Mouse (Mus musculus) adrenal gland, adult 8-10 months (tissue): ENCODE measurements around the gene Ms4a1. TPM values are rescaled to one million over a fixed set of nuclear protein-coding genes. Genes with fewer than 3 reads are reported as not detected.

ENCODE experiments used
- total RNA-seq, 4 experiments: library from RNA; stranded (reverse); gene quantifications; 2 replicates each; pipeline ENCODE4 v1.2.4; 2022

Ms4a1 gene
- total RNA-seq, 4 experiments from 2014 or later, result 0.38 to 0.89 (median 0.56) TPM

Other genes starting within 250 kb of the Ms4a1 start
- gene Ms4a18, start 248.2 kb downstream of the Ms4a1 start, total RNA-seq, result not detected
- gene Ms4a8a, start 185.1 kb downstream of the Ms4a1 start, total RNA-seq, result 1 to 10 TPM; 4.5 to 6.1 (median 5.1) TPM
- not detected for gene 1700017D01Rik, start 135.4 kb downstream of the Ms4a1 start, total RNA-seq
- gene 1700025F22Rik, start 100.9 kb downstream of the Ms4a1 start, total RNA-seq, result not detected
- not detected for gene Ms4a13, start 69.5 kb downstream of the Ms4a1 start, total RNA-seq
- gene Ms4a12, start 33.8 kb downstream of the Ms4a1 start, total RNA-seq, result under 1 TPM in 1 of 4 experiments, not detected in 3; 0.22 TPM
- not detected for gene Ms4a5, start 17.6 kb upstream of the Ms4a1 start, total RNA-seq
- under 1 TPM; 0.07 to 0.43 (median 0.25) TPM for gene Ms4a14, start 48.2 kb upstream of the Ms4a1 start, total RNA-seq
- 10 to 100 TPM in 2 of 4 experiments, 1 to 10 TPM in 2; 1.6 to 14.0 (median 7.6) TPM for gene Ms4a7, start 69.9 kb upstream of the Ms4a1 start, total RNA-seq
- 1 to 10 TPM; 3.0 to 8.9 (median 8.4) TPM for gene Ms4a4a, start 109.3 kb upstream of the Ms4a1 start, total RNA-seq
- 1 to 10 TPM in 2 of 4 experiments, under 1 TPM in 2; 0.40 to 3.5 (median 0.93) TPM for gene Ms4a4c, start 138.5 kb upstream of the Ms4a1 start, total RNA-seq
- 1 to 10 TPM in 3 of 4 experiments, under 1 TPM in 1; 0.66 to 3.0 (median 1.5) TPM for gene Ms4a4b, start 177.3 kb upstream of the Ms4a1 start, total RNA-seq
- 10 to 100 TPM; 10.3 to 18.6 (median 17.5) TPM for gene Ms4a6c, start 203.1 kb upstream of the Ms4a1 start, total RNA-seq
- under 1 TPM; 0.22 to 0.89 (median 0.35) TPM for gene Gm8369, start 219.7 kb upstream of the Ms4a1 start, total RNA-seq